Mouse (Mus musculus) CH12.LX (cell line): Measurements from ENCODE around the gene Cmtm2b. TPM values are rescaled to one million over a fixed set of nuclear protein-coding genes. Genes with fewer than 3 reads are reported as not detected.
"Not testable (repeated sequence)": the region's sequence is repeated elsewhere in the genome, so short reads cannot be mapped to it uniquely, and the experiment has no call there.

Source experiments
- DNase-seq: peaks from one replicate; pipeline ENCODE4 v3.0.0-alpha.2; 2013; ENCODE audit errors: extremely low read depth
- H3K27ac ChIP-seq: 2 replicates; pipeline ENCODE4 v1.5.1; 2012; ENCODE audit warnings: low read depth, mild to moderate bottlenecking, control low read depth, moderate library complexity; ENCODE audit not compliant: insufficient read depth
- H3K27me3 ChIP-seq: replicated peaks from 2 replicates; pipeline ENCODE3; 2012; ENCODE audit warnings: inconsistent platforms
- H3K36me3 ChIP-seq, 2 experiments: replicated peaks in 1 of 2; 2 replicates each; pipeline versions ENCODE3 to v1.6.1; 2012; ENCODE audit warnings: inconsistent platforms in 1 of 2, low read length in 1 of 2, mild to moderate bottlenecking in 1 of 2, mixed read lengths in 1 of 2, moderate library complexity in 1 of 2; ENCODE audit not compliant: control insufficient read depth in 1 of 2, insufficient read depth in 1 of 2
- H3K4me1 ChIP-seq, 2 experiments: 2 replicates each; pipeline ENCODE4 v1.6.1; 2012; ENCODE audit warnings: inconsistent platforms in 1 of 2, moderate library complexity in 1 of 2; ENCODE audit not compliant: insufficient read depth in 2 of 2, control insufficient read depth in 1 of 2
- H3K4me2 ChIP-seq: 2 replicates; pipeline ENCODE4 v1.6.1; 2012; ENCODE audit warnings: low read depth, mild to moderate bottlenecking, control low read depth; ENCODE audit not compliant: poor library complexity, insufficient read depth, severe bottlenecking
- H3K4me3 ChIP-seq, 3 experiments: fragments of 150-350 bp in 1 of 3; sonication (generic) in 1 of 3; replicated peaks in 1 of 3; 2 replicates each; pipeline versions ENCODE3 to v1.5.1; 2011 to 2012; ENCODE audit warnings: low read depth in 2 of 3, low read length in 2 of 3, mild to moderate bottlenecking in 2 of 3, moderate library complexity in 2 of 3, control low read depth in 1 of 3, improper control_type of control experiment in 1 of 3, inconsistent platforms in 1 of 3, mixed read lengths in 1 of 3; ENCODE audit not compliant: poor library complexity in 1 of 3
- H3K79me2 ChIP-seq: replicated peaks from 2 replicates; pipeline ENCODE4 v1.6.1; 2012; ENCODE audit warnings: mild to moderate bottlenecking, moderate library complexity; ENCODE audit not compliant: control insufficient read depth, poor library complexity, insufficient read depth, severe bottlenecking; ENCODE audit errors: extremely low read depth
- H3K9ac ChIP-seq: 2 replicates; pipeline ENCODE4 v1.6.1; 2012; ENCODE audit warnings: low read depth, mild to moderate bottlenecking, control low read depth, moderate library complexity; ENCODE audit not compliant: insufficient read depth
- H3K9me3 ChIP-seq: replicated peaks from 2 replicates; pipeline ENCODE3; 2012; ENCODE audit warnings: low read length, inconsistent platforms, mixed read lengths
- ELF1 ChIP-seq: IDR thresholded peaks from 2 replicates; pipeline ENCODE4 v1.6.1; 2014; ENCODE audit warnings: low read depth, mild to moderate bottlenecking, inconsistent platforms, low read length, improper control_type of control experiment
- GABPA ChIP-seq: IDR thresholded peaks from 2 replicates; pipeline ENCODE4 v1.6.1; 2012; ENCODE audit warnings: low read depth, low read length, improper control_type of control experiment, inconsistent platforms; ENCODE audit not compliant: insufficient replicate concordance
- IRF4 ChIP-seq: IDR thresholded peaks from 2 replicates; pipeline ENCODE4 v1.6.1; 2014; ENCODE audit warnings: low read depth, mild to moderate bottlenecking, inconsistent platforms, low read length, improper control_type of control experiment
- JUN ChIP-seq: IDR thresholded peaks from 2 replicates; pipeline ENCODE4 v1.6.1; 2011; ENCODE audit warnings: low read depth, mild to moderate bottlenecking, low read length, improper control_type of control experiment, moderate library complexity; ENCODE audit not compliant: insufficient read depth
- JUND ChIP-seq: conservative IDR thresholded peaks from 2 replicates; pipeline ENCODE4 v1.6.1; 2011; ENCODE audit warnings: low read depth, low read length, improper control_type of control experiment
- MAFK ChIP-seq: IDR thresholded peaks from 2 replicates; pipeline ENCODE4 v1.6.1; 2011; ENCODE audit warnings: low read length, improper control_type of control experiment; ENCODE audit not compliant: insufficient replicate concordance
- MAZ ChIP-seq: IDR thresholded peaks from 2 replicates; pipeline ENCODE4 v1.6.1; 2012; ENCODE audit warnings: low read depth, mild to moderate bottlenecking, inconsistent platforms, low read length, improper control_type of control experiment, moderate library complexity
- NELFE ChIP-seq: IDR thresholded peaks from 2 replicates; pipeline ENCODE4 v1.6.1; 2011; ENCODE audit warnings: low read depth, low read length, improper control_type of control experiment
- NRF1 ChIP-seq: IDR thresholded peaks from 2 replicates; pipeline ENCODE4 v1.6.1; 2014; ENCODE audit warnings: low read depth, mild to moderate bottlenecking, inconsistent platforms, low read length, improper control_type of control experiment, moderate library complexity
- SIN3A ChIP-seq: IDR thresholded peaks from 2 replicates; pipeline ENCODE4 v1.6.1; 2012; ENCODE audit warnings: low read length, improper control_type of control experiment, inconsistent platforms
- TBP ChIP-seq: conservative IDR thresholded peaks from 2 replicates; pipeline ENCODE4 v1.6.1; 2011; ENCODE audit warnings: low read depth, low read length, improper control_type of control experiment
- ZKSCAN1 ChIP-seq: IDR thresholded peaks from 2 replicates; pipeline ENCODE4 v1.6.1; 2012; ENCODE audit warnings: low read depth, inconsistent platforms, low read length, improper control_type of control experiment, borderline replicate concordance
- dilution Hi-C: fragments of 300-500 bp; cut with MboI; formaldehyde crosslinking; loops from 2 replicates; pipeline ENCODE4 v1.14.3; 2020; ENCODE audit warnings: low sequenced_read_pairs; ENCODE audit not compliant: extremely low pct_unique_long_range_greater_than_20kb, extremely low pct_ligation_motif_present
- in situ Hi-C: fragments of 300-500 bp; cut with MboI; formaldehyde crosslinking; loops from 3 replicates; pipeline ENCODE4 v1.14.3; 2019; ENCODE audit warnings: low sequenced_read_pairs, low pct_ligation_motif_present, low pct_unique_long_range_greater_than_20kb, mixed read lengths
- polyA plus RNA-seq: library from polyadenylated mRNA; unstranded; fragments of >175 nt; gene quantifications from 2 replicates; pipeline ENCODE4 v1.2.1, GENCODE M21; 2012; ENCODE audit warnings: low read depth; ENCODE audit not compliant: insufficient read length
- total RNA-seq, 2 experiments: library from RNA; depleted of rRNA; stranded (reverse); fragments of 300-350 nt in 1 of 2; fragments of >200 nt in 1 of 2; gene quantifications; 2 replicates each; pipeline ENCODE4 v1.2.3; 2012 to 2014

Gene Cmtm2b
- not detected in 2 replicates for total RNA-seq (2012; rRNA removed)
- total RNA-seq (2014; rRNA removed), result not detected in 2 replicates
- polyA plus RNA-seq, result not detected in 2 replicates

- DNase-seq, H3K27ac ChIP-seq, H3K79me2 ChIP-seq, H3K36me3 ChIP-seq, H3K27me3 ChIP-seq, H3K9me3 ChIP-seq, H3K4me3 ChIP-seq, H3K4me2 ChIP-seq, in situ Hi-C loops, H3K9ac ChIP-seq, dilution Hi-C loops, H3K4me1 ChIP-seq: not testable (repeated sequence)
These were observed at the start of gene Cmtm2b for GRCm38 (mm10) chr8:104321930-104322329. Cmtm2b (plus strand) TSS chr8:104322230.

- H3K9me3 ChIP-seq, DNase-seq, H3K36me3 ChIP-seq, dilution Hi-C loops, H3K27me3 ChIP-seq, H3K9ac ChIP-seq, H3K79me2 ChIP-seq, H3K27ac ChIP-seq, H3K4me1 ChIP-seq, H3K4me3 ChIP-seq, in situ Hi-C loops: not testable (repeated sequence)
- H3K4me2 ChIP-seq, result peak within 1 kb of the TSS; percentile 44; the same call in 1 of the 2 replicates
These were observed 28.9 kb upstream of the Cmtm2b start, which contains the start of gene Cmtm2a for GRCm38 (mm10) chr8:104293081-104293480. Cmtm2a (minus strand) TSS chr8:104293181.

GRCm38 (mm10) chr8:104294396-104294795, 27.6 kb upstream of the Cmtm2b start:
- H3K36me3 ChIP-seq, result no peaks in the 10 kb centered on the region
- no peak overlapping the region for H3K27ac ChIP-seq
- no peak overlapping the region for H3K4me3 ChIP-seq
- no peak for DNase-seq
- H3K27me3 ChIP-seq, result peaks cover 6% of the 10 kb centered on the region
- no peak for TF ChIP-seq NELFE
- TF ChIP-seq MAFK, result no peak
- TF ChIP-seq MAZ, result no peak
- no peak for TF ChIP-seq GABPA
- no peak for TF ChIP-seq ELF1
- TF ChIP-seq JUN, result no peak
- TF ChIP-seq SIN3A, result no peak
- TF ChIP-seq NRF1, result no peak
- no peak for TF ChIP-seq JUND
- TF ChIP-seq TBP, result no peak
- no peak for TF ChIP-seq ZKSCAN1
- no peak for TF ChIP-seq IRF4
- TF ChIP-seq, all 38 proteins: peak for 0
- Histone ChIP-seq H3K4me2 (no peak overlapping the region), H3K79me2 (no peaks in the 10 kb centered on the region), H3K9me3 (no peaks in the 10 kb centered on the region), H3K9ac (no peak overlapping the region), H3K4me1 (no peaks in the 10 kb centered on the region)
- in situ Hi-C loops, result no loop called here
- dilution Hi-C loops, result no loop called here

- H3K27ac ChIP-seq, H3K4me1 ChIP-seq, H3K4me3 ChIP-seq, H3K9ac ChIP-seq, H3K36me3 ChIP-seq, dilution Hi-C loops, DNase-seq, H3K4me2 ChIP-seq, H3K27me3 ChIP-seq, in situ Hi-C loops, H3K9me3 ChIP-seq, H3K79me2 ChIP-seq: not testable (repeated sequence)
These were observed 20.5 kb upstream of the Cmtm2b start for GRCm38 (mm10) chr8:104301577-104301976.

- H3K9me3 ChIP-seq, H3K27ac ChIP-seq, H3K27me3 ChIP-seq, H3K36me3 ChIP-seq, H3K4me1 ChIP-seq, in situ Hi-C loops, dilution Hi-C loops, H3K9ac ChIP-seq, H3K4me2 ChIP-seq, H3K4me3 ChIP-seq, H3K79me2 ChIP-seq, DNase-seq: not testable (repeated sequence)
These were observed 19.5 kb upstream of the Cmtm2b start for GRCm38 (mm10) chr8:104302536-104302935.
